Mouse (Mus musculus) liver, embryonic 14.5 days (tissue): ENCODE measurements around the gene Inip. TPM values are rescaled to one million over a fixed set of nuclear protein-coding genes. Genes with fewer than 3 reads are reported as not detected.
A peak's percentile ranks its signal among the peaks of the same experiment; 100 is the strongest.

ENCODE experiments used
- ATAC-seq: fragments of 200-750 bp; cut with Nextera tagmentation; 2 replicates; pipeline ENCODE4 v1.8.0; 2017; ENCODE audit warnings: moderate number of reproducible peaks, mild to moderate bottlenecking, moderate library complexity; ENCODE audit not compliant: insufficient read depth
- DNase-seq, 3 experiments: peaks; one replicate each; pipeline ENCODE4 v3.0.0-alpha.2; 2012 to 2013; ENCODE audit warnings: low read depth in 3 of 3, low spot score in 3 of 3
- H3K27ac ChIP-seq: fragments of 300-500 bp; sonication (generic); 2 replicates; pipeline ENCODE4 v1.5.1; 2014; ENCODE audit warnings: moderate library complexity, mild to moderate bottlenecking, control low read depth, inconsistent platforms
- H3K27me3 ChIP-seq: fragments of 300-500 bp; sonication (generic); 2 replicates; pipeline ENCODE4 v1.6.1; 2014; ENCODE audit warnings: mild to moderate bottlenecking, low read length, moderate library complexity; ENCODE audit not compliant: control insufficient read depth, insufficient read depth
- H3K36me3 ChIP-seq: fragments of 300-500 bp; sonication (generic); replicated peaks from 2 replicates; pipeline ENCODE4 v1.6.1; 2014; ENCODE audit warnings: low read depth; ENCODE audit not compliant: control insufficient read depth, insufficient read depth
- H3K4me1 ChIP-seq, 2 experiments: fragments of 200-500 bp in 1 of 2; fragments of 300-500 bp in 1 of 2; sonication (generic) in 1 of 2; replicated peaks; 2 replicates each; pipeline ENCODE4 v1.6.1; 2012 to 2014; ENCODE audit warnings: antibody characterized with exemption in 1 of 2, inconsistent platforms in 1 of 2, low read length in 1 of 2; ENCODE audit not compliant: control insufficient read depth in 2 of 2, insufficient read depth in 2 of 2
- H3K4me2 ChIP-seq: fragments of 300-500 bp; sonication (generic); 2 replicates; pipeline ENCODE4 v1.6.1; 2014; ENCODE audit warnings: low read depth, mild to moderate bottlenecking, control low read depth, moderate library complexity
- H3K4me3 ChIP-seq, 2 experiments: fragments of 200-500 bp in 1 of 2; fragments of 300-500 bp in 1 of 2; sonication (generic) in 1 of 2; 2 replicates each; pipeline ENCODE4 v1.5.1; 2012 to 2014; ENCODE audit warnings: low read depth in 2 of 2, low read length in 2 of 2, mild to moderate bottlenecking in 2 of 2, control low read depth in 1 of 2, inconsistent platforms in 1 of 2, moderate library complexity in 1 of 2; ENCODE audit not compliant: insufficient read depth in 1 of 2
- H3K9ac ChIP-seq: fragments of 300-500 bp; sonication (generic); replicated peaks from 2 replicates; pipeline ENCODE4 v1.6.1; 2014; ENCODE audit warnings: mild to moderate bottlenecking, control low read depth, moderate library complexity
- H3K9me3 ChIP-seq: fragments of 300-500 bp; sonication (generic); 2 replicates; pipeline ENCODE4 v1.6.1; 2016; ENCODE audit warnings: low read length, mixed read lengths; ENCODE audit not compliant: control insufficient read depth
- CTCF ChIP-seq: IDR thresholded peaks from 2 replicates; pipeline ENCODE4 v1.5.1; 2016; ENCODE audit warnings: antibody characterized with exemption, low read depth, control low read depth
- EP300 ChIP-seq: IDR thresholded peaks from 2 replicates; pipeline ENCODE4 v1.6.1; 2016; ENCODE audit warnings: antibody characterized with exemption, low read depth
- WGBS: fragments of 180-500 bp; shearing (Covaris S2); extraction: QIAGEN DNeasy Blood & Tissue Kit; methylation state at CpG from one replicate; pipeline ENCODE4 v1.1.7; 2014; ENCODE audit not compliant: insufficient replicate concordance; 5-methylcytosine and 5-hydroxymethylcytosine counted together
- polyA plus RNA-seq, 2 experiments: library from polyadenylated mRNA; depleted of rRNA in 1 of 2; stranded (reverse) in 1 of 2; unstranded in 1 of 2; fragments of >200 nt; fragmentation: Nextera tagmentation in 1 of 2; extraction: Ambion mirVana in 1 of 2; gene quantifications; 2 replicates each; pipeline versions ENCODE4 v1.2.1 to v1.2.3; 2012 to 2014

Inip gene
- polyA plus RNA-seq, 2 experiments: 8.1 to 16.7 TPM

- Histone ChIP-seq H3K36me3 (no peaks in the 10 kb centered on the region), H3K9ac (peak overlapping the region; percentile 77), H3K9me3 (no peaks in the 10 kb centered on the region), H3K4me1 (peaks cover 15 to 26% of the 10 kb centered on the region in 2 experiments), H3K27me3 (no peaks in the 10 kb centered on the region), H3K27ac (no peak overlapping the region), H3K4me3 (peak overlapping the region; percentile 86 to 96), H3K4me2 (peak overlapping the region; percentile 100)
- 8% methylated on average over 9 of the region's 9 CpGs for WGBS
- no peak for TF ChIP-seq EP300
- no peak for TF ChIP-seq CTCF
- DNase-seq (no peak), ATAC-seq (no peak)
Observed at GRCm38 (mm10) chr4:59806879-59807195, 5.4 kb upstream of the Inip start.

GRCm38 (mm10) chr4:59805968-59806878 lies 4.8 kb upstream of the Inip start:
- Histone ChIP-seq H3K36me3 (no peaks in the 10 kb centered on the region), H3K4me1 (peaks cover 15 to 26% of the 10 kb centered on the region in 2 experiments), H3K4me2 (peak overlapping the region; percentile 100), H3K9me3 (no peaks in the 10 kb centered on the region), H3K27ac (no peak overlapping the region; the same call in 1 of the 2 replicates), H3K27me3 (no peaks in the 10 kb centered on the region), H3K4me3 (peak overlapping the region; percentile 86 to 96), H3K9ac (peak overlapping the region; percentile 77)
- no peak for DNase-seq
- WGBS: under 1% methylated on average over 57 of the region's 58 CpGs
- TF ChIP-seq CTCF (no peak), EP300 (no peak)
- ATAC-seq: peak; percentile 45

- Histone ChIP-seq H3K4me3 (peak within 1 kb of the TSS; percentile 86 to 96), H3K27me3 (no peaks in the 10 kb centered on the region), H3K9ac (peak within 1 kb of the TSS; percentile 77), H3K4me2 (peak within 1 kb of the TSS; percentile 100), H3K9me3 (no peaks in the 10 kb centered on the region), H3K27ac (peak within 1 kb of the TSS; percentile 4), H3K4me1 (peaks cover 15 to 26% of the 10 kb centered on the region in 2 experiments), H3K36me3 (no peaks in the 10 kb centered on the region)
- 6% methylated on average over 45 of the region's 45 CpGs for WGBS
- ATAC-seq: peak; percentile 84
- DNase-seq: peak; percentile 74 to 75 (median 74)
- no peak for TF ChIP-seq EP300
- no peak for TF ChIP-seq CTCF
Observed at GRCm38 (mm10) chr4:59805181-59805967, 4.0 kb upstream of the Inip start, which contains the start of gene Snx30. TSS of gene Snx30 (plus strand) at chr4:59805840.

GRCm38 (mm10) chr4:59804754-59805153 lies 3.4 kb upstream of the Inip start:
- DNase-seq (no peak), ATAC-seq (no peak)
- Histone ChIP-seq H3K36me3 (no peaks in the 10 kb centered on the region), H3K4me1 (peaks cover 15 to 26% of the 10 kb centered on the region in 2 experiments), H3K27me3 (no peaks in the 10 kb centered on the region), H3K4me2 (peak overlapping the region; percentile 100), H3K27ac (peak overlapping the region; percentile 4; the same call in 1 of the 2 replicates), H3K9me3 (no peaks in the 10 kb centered on the region), H3K4me3 (peak overlapping the region in 1 of 2 experiments; percentile 96; a peak in 2 of 4 replicates), H3K9ac (no peak overlapping the region)
- 61% methylated on average over 1 of the region's 1 CpGs for WGBS
- TF ChIP-seq CTCF (no peak), EP300 (no peak)

- no peaks in the 10 kb centered on the region for H3K9me3 ChIP-seq
- no peak overlapping the region for H3K4me3 ChIP-seq
- peak overlapping the region; percentile 55 for H3K27ac ChIP-seq
- no peaks in the 10 kb centered on the region for H3K36me3 ChIP-seq
- no peak overlapping the region; the same call in 1 of the 2 replicates for H3K9ac ChIP-seq
- H3K4me1 ChIP-seq: peaks cover 15 to 26% of the 10 kb centered on the region in 2 experiments
- H3K27me3 ChIP-seq: no peaks in the 10 kb centered on the region
- 24% methylated on average over 5 of the region's 5 CpGs for WGBS
- ATAC-seq (no peak), DNase-seq (no peak)
- TF ChIP-seq EP300 (no peak), CTCF (no peak)
- H3K4me2 ChIP-seq: no peak overlapping the region
Observed at GRCm38 (mm10) chr4:59803358-59803757, 2.0 kb upstream of the Inip start.
